Mouse (Mus musculus): ENCODE measurements at regions not wholly inside any gene's neighbourhood (a gene's known extent, or its start where the extent isn't known, plus 50 kb on each side); places are given as distances from the start of the nearest gene placed in this dataset.

DNA sequence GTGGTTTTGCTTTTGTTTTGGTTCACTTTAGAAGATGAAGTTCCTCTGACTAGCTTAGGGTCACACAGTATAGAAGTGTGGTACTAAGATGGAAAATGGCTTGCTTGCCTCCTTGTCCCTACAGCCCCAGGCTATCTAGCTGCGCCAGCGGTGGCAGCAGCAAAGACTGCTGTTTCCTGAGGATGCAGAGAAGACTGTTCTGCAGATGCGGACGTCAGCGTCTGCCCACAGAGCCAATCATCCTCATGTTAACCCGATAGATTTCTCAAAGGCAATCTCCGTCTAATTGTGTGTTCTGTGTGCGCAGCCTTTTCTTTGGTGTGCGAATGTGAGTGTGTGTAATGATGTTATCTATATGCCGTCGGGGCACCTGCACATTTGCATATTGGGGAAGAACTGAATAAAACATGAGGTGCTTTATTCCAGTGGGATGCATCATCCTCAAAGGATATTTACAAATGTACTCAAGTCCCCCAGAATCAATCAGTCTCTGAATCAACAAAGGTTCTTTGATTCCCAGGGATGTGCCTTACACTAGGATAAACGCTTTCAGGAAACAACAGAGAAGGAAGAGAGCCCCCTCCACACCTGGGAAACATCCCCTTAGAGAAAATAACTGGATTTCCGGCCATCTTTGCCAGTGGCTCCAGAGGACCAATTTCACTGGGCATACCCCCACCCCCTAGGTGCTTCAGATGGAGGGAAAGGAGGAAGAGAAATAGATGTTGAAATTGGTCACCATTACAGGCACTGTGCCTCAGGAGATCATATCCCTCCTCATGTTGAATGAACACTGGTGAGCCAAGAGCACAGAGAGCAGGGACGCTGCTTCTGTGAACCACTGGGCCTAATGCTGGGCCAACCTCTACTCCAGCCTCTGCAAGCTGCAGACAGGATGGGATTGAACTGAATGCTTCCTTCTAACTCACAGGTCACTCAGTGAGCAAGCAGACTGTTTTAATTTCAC lies 409.7 kb upstream of the Plxna2 start:
- no peak for DNase-seq (ENCODE audit: low spot score in 2 of 2)

DNA sequence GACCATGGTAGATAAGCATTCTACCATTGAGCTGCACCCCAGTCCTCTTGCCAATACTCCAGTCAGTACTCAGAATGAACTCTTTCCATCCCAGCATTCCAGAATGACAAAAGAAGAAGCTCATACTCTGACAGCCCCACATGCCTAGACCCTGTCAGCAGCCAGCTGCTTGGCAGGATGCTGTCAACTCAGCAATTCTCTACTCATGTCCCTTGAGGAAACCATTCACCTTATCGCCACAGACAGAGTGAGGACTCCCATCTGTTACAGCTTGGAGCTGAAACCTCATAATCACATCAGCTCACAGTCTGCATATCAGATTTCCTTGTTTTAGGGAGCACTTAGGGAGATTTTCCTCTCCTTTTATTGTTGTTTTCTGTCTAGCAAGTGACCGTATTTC lies 420.5 kb upstream of the Plxna2 start:
- no peak for DNase-seq (ENCODE audit: low spot score in 2 of 2)

GRCm38 (mm10) chr1:194182293-194182692 lies 435.7 kb upstream of the Plxna2 start:
- no peak for DNase-seq (ENCODE audit: low spot score in 2 of 2)

- DNase-seq (ENCODE audit: low spot score in 2 of 2), result no peak
These were observed 456.5 kb upstream of the Plxna2 start for GRCm38 (mm10) chr1:194161469-194161868.

- no peak for DNase-seq (ENCODE audit: low spot score in 2 of 2)
These were observed 457.1 kb upstream of the Plxna2 start for GRCm38 (mm10) chr1:194160761-194161461.

DNA sequence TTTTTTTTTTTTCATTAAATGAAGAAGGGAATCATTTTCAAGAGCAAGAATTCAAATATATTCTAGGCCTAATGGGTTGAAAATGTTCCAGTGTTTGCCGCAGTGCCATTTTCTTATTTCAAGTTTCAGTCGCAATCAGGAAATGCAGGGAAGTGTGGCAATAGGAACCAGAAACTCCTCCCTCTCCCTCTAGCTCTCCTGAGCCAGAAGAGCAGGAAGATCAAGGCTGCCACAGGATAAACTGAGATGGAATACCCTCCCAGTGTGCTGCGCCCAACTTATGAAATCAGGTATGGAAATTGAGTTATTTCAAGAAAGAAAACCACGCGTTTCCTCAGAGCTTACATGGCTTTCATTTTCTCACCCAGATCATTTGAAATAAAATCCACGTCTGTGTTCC lies 460.8 kb upstream of the Plxna2 start:
- no peak for DNase-seq (ENCODE audit: low spot score in 2 of 2)

DNA sequence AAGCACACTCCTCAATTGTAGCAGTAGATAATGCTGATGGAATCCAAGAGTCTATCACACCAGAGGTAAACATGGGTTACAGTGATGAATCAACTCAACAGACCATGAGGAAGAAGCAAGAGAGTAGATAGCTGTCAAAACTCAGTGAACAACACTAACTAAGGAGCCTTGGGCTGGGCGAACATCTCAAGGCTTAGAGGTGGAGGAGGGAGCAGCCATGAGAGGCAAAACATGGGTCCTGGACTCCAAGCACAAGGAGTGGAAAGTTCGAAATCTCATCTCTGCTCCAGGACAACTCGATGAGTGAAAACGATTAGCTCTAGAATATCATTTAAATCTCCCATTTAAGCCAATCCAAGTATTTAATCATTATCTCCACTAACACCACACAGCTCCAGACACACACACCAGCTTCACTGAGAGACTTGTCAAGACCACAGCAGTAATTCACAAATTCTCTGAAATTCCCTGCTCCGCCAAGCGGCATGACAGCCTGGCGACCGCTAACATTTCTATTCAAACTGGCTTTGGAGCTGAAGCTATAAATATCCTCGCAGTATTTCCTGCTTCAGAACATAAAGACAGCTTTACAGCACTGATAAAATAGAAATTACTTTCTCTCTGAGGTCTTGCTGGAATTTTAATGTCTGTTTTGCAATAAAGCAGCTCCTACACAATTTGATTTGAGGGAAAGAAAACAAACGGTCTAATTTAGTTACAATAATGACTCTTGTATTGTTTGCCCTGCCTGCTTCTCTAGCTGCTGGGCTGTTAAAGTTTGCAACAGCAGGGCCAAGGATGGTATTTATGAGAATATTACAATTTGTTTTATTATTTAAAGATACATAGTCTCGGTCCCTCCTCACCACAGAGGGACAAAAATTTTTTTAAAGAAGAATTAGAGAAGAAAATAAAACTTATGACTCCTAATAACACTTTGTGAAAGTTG lies 469.3 kb upstream of the Plxna2 start:
- no peak for DNase-seq (ENCODE audit: low spot score in 2 of 2)

DNA sequence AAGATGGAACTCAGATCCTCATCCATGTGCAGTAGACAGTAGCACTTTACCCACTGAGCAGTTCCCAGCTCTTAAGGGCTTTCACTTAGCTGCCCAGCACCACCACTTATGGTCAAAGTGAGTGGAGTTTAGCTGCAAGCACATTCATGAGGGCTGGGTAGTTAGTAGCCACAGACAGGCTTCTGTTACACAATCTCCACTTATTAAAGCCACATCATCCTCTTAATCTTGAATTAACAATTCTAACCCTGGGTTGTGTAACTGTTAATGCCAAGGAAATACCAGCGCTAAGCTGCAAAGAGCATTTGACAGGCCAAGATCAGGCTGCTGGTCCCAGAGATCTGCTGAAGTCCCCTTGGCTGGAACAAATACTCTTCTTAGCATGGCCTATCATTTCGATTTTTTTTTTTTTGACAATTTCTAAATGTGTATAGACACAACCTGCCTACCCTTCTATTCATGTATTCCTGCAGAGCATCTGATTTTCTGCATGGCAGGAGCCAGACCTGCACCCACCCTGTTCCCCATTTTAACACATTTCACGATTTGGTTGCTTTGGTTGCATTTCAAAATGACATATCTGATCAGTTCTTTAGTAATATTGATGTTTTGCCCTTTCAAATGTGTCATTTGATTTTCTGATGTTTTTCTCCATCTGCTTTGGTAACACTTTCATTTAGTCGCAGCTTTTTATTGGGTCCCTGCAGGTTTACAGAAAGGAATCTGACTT lies 500.2 kb upstream of the Plxna2 start:
- no peak for DNase-seq (ENCODE audit: low spot score in 2 of 2)

DNA sequence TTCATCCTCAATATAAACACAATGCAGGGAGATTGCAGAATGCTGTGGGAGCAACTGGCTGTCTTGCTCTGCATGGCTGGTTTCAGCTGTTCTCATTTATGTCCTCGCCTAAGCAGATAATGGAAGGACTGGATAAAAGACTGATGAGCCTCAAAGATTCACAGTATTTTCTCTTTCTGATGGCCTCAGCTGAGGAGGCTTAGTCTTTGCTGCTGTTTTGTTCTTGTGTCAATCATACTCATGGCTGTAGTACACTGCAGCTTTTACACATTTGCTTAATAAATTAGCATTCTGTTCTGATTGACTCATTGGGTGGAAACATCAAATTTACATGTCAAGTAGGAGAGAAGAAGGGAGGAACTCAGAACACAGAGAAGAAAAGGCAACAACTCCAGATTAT lies 503.6 kb upstream of the Plxna2 start:
- DNase-seq (ENCODE audit: low spot score in 2 of 2), result no peak

- DNase-seq (ENCODE audit: low spot score in 2 of 2), result no peak
These were observed 506.1 kb upstream of the Plxna2 start for GRCm38 (mm10) chr1:194111931-194112330.

DNA sequence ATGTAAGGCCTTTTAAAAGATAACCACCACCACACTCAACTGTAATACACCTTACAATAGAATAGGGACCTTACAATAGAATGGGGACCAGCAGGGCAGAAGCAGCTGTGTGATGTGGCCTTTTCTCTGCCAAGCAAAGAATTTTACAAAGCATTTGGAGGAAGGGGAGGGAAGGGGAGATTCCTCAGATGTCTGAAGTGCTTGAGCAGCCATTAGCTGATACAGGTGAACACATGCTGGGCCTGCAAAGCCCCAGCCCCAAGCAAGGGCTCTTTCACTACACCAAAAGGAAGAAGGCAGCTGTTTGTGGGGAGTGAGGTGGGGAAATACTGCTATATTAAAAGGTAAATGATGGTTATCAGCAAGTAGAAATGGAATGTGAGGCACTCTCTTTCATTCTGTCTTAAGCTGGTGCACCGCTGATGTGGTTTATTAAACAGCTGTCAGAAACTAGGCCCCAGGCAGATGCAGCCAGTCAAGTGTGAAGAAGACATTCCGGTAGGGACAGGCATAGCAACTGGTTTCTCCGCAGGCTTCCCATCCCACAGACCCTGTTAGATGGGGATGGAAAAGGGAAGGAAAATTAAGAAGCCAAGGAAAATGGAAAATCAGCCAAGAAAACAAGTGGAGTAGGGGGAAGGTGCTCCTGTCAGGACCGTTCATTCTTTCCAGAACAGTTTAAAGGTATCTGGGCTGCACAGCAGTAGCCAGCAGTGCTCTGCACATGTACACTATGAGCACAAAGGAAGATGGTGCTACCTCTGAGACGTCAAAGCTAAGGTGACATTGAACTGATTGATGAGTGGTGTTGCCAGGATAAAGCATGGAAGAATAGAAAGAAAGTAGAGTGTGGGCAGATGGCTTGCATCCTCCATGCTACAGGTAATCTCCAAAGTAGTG lies 508.6 kb upstream of the Plxna2 start:
- no peak for DNase-seq (ENCODE audit: low spot score in 2 of 2)

- DNase-seq (ENCODE audit: low spot score in 2 of 2), result no peak
These were observed 509.9 kb upstream of the Plxna2 start for GRCm38 (mm10) chr1:194108132-194108531.

- no peak for DNase-seq (ENCODE audit: low spot score in 2 of 2)
These were observed 510.6 kb upstream of the Plxna2 start for GRCm38 (mm10) chr1:194107271-194107938.

- DNase-seq (ENCODE audit: low spot score in 2 of 2), result no peak
These were observed 528.0 kb upstream of the Plxna2 start for GRCm38 (mm10) chr1:194089918-194090548.

DNA sequence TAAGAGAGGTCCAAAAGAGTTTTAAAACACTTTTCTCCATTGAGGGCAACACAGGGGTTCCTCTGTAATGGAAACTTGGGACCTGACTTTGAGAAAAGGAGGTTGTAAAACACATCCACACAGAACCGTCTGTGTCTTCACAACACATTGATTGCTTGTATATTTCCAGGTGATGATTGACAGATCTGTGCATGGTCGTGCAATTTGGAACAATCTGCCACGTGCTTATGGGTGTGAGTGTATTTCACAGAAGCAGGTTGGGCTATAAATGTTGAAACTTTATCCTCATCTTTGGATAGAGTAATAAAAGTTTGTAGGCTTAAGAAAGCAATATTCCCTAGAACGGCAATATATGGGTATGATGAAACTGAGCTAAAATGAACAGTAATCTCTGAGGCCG lies 559.5 kb upstream of the Plxna2 start:
- DNase-seq (ENCODE audit: low spot score in 2 of 2), result no peak

- no peak for DNase-seq (ENCODE audit: low spot score in 2 of 2)
These were observed 561.5 kb upstream of the Plxna2 start for GRCm38 (mm10) chr1:194056544-194056943.

- DNase-seq (ENCODE audit: low spot score in 2 of 2), result no peak
These were observed 568.2 kb upstream of the Plxna2 start for GRCm38 (mm10) chr1:194049746-194050351.
